Mouse (Mus musculus): Measurements from ENCODE around the gene Prss34. TPM values are rescaled to one million over a fixed set of nuclear protein-coding genes. Genes with fewer than 3 reads are reported as not detected.
A peak's percentile ranks its signal among the peaks of the same experiment; 100 is the strongest.

Gene Prss34
- total RNA-seq, 1 experiment from 2014 or later = 1.3 TPM

GRCm38 (mm10) chr17:25318354-25318753 lies 20.2 kb downstream of the Prss34 start, which contains the start of gene Prss29:
TSS of gene Prss29 (plus strand) at chr17:25318654.
- no peak for DNase-seq

- no peak for DNase-seq
Measured at GRCm38 (mm10) chr17:25320819-25321218, 22.6 kb downstream of the Prss34 start.

- no peak for DNase-seq
Measured at GRCm38 (mm10) chr17:25322930-25323329, 24.7 kb downstream of the Prss34 start.

DNA sequence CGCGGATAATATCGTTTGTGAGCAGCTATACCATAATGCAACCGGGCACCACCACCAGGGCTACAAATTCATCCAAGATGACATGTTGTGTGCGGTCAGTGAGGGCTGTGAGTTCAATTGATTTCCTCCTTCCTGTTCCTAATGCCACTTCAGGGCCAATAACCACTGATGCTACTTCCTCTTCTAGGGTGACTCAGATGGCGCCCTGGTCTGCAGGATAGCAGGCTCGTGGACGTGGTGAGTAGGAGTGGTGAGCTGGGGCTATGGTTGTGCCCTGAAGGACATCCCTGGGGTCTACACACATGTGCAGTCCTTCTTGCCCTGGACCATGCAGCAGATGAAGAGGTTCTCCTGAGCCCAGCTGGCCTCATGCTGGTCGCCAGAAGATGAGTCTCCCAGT lies 34.1 kb downstream of the Prss34 start:
- DNase-seq = no peak

- peak; percentile 79 for DNase-seq
Measured at GRCm38 (mm10) chr17:25333943-25334342, 35.7 kb downstream of the Prss34 start.

GRCm38 (mm10) chr17:25338218-25338617 lies 40.0 kb downstream of the Prss34 start:
- no peak for DNase-seq

DNA sequence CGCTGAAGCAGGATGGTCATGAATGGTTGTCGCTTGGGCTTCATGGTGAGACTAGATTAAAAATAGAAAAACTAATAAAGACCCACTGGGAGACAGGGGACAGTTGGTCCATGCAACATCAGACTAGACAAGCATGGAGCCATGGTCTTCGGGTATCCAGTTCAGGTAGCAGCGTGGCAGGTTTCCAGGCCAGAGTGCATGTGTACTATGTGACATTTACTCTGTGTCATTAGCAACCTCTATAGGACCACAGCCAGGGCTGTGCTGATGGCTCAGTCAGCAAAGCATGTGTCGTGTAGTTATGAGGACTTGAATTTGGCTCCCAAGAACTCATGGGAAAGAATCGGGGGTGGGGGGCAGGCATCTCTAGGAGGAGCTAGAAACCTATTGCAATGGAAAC lies 41.8 kb downstream of the Prss34 start:
- no peak for DNase-seq

GRCm38 (mm10) chr17:25341490-25341889 lies 43.3 kb downstream of the Prss34 start:
- no peak for DNase-seq

GRCm38 (mm10) chr17:25345462-25345861 lies 47.3 kb downstream of the Prss34 start, which contains the start of gene Tpsab1:
TSS of gene Tpsab1 (minus strand) at chr17:25345562.
- no peak for DNase-seq

Other genes with a start within 250 kb of the Prss34 start
- 30.1 and 30.2 TPM in 2 replicates for gene Tmem204, start 214.8 kb upstream of the Prss34 start, total RNA-seq (2021)
- 19.9 and 27.3 TPM in 2 replicates for gene Telo2, start 182.4 kb upstream of the Prss34 start, total RNA-seq (2021)
- gene Ptx4, start 177.6 kb upstream of the Prss34 start, total RNA-seq (2021) = not detected in 2 replicates
- gene Clcn7, start 165.0 kb upstream of the Prss34 start, total RNA-seq (2021) = 33.3 and 35.2 TPM in 2 replicates
- 0.15 TPM in 1 of 2 replicates, not detected in the other for gene Ccdc154, start 135.9 kb upstream of the Prss34 start, total RNA-seq (2021)
- gene Gm38655, start 122.9 kb upstream of the Prss34 start, total RNA-seq (2021) = 0.37 TPM in 1 of 2 replicates, not detected in the other
- 20.2 and 21.2 TPM in 2 replicates for gene BC003965, start 113.8 kb upstream of the Prss34 start, total RNA-seq (2021)
- gene Unkl, start 110.0 kb upstream of the Prss34 start, total RNA-seq (2021) = 15.9 and 17.8 TPM in 2 replicates
- 34.3 and 35.7 TPM in 2 replicates for gene Gnptg, start 58.3 kb upstream of the Prss34 start, total RNA-seq (2021)
- gene Tsr3, start 58.2 kb upstream of the Prss34 start, total RNA-seq (2021) = 20.4 and 22.9 TPM in 2 replicates
- gene Baiap3, start 42.0 kb upstream of the Prss34 start, total RNA-seq (2021) = 12.1 and 12.6 TPM in 2 replicates
- 232 and 245 TPM in 2 replicates for gene Ube2i, start 23.8 kb upstream of the Prss34 start, total RNA-seq (2021)
- gene Prss28, start 10.3 kb downstream of the Prss34 start, total RNA-seq (2021) = not detected in 2 replicates
- not detected in 2 replicates for gene Prss29, start 20.3 kb downstream of the Prss34 start, total RNA-seq (2021)
- 2.1 and 2.9 TPM in 2 replicates for gene Tpsab1, start 47.2 kb downstream of the Prss34 start, total RNA-seq (2021)
- 5.3 and 6.6 TPM in 2 replicates for gene Tpsb2, start 67.9 kb downstream of the Prss34 start, total RNA-seq (2021)
- gene Tpsg1, start 70.9 kb downstream of the Prss34 start, total RNA-seq (2021) = not detected in 2 replicates
- 38.4 and 45.4 TPM in 2 replicates for gene Cacna1h, start 135.4 kb downstream of the Prss34 start, total RNA-seq (2021)
- not detected in 2 replicates for gene Tekt4, start 156.2 kb downstream of the Prss34 start, total RNA-seq (2021)
- gene Sstr5, start 198.9 kb downstream of the Prss34 start, total RNA-seq (2021) = 0.15 TPM in 1 of 2 replicates, not detected in the other

Data from adrenal gland, postnatal 14 days (tissue).